Mouse (Mus musculus): ENCODE data around the gene Ifit2. TPM values are rescaled to one million over a fixed set of nuclear protein-coding genes. Genes with fewer than 3 reads are reported as not detected.
"Not testable (repeated sequence)": the region's sequence is repeated elsewhere in the genome, so short reads cannot be mapped to it uniquely, and the experiment has no call there.

The Ifit2 gene
- polyA plus RNA-seq, 1 experiment from 2014 or later = 3.1 TPM

DNA sequence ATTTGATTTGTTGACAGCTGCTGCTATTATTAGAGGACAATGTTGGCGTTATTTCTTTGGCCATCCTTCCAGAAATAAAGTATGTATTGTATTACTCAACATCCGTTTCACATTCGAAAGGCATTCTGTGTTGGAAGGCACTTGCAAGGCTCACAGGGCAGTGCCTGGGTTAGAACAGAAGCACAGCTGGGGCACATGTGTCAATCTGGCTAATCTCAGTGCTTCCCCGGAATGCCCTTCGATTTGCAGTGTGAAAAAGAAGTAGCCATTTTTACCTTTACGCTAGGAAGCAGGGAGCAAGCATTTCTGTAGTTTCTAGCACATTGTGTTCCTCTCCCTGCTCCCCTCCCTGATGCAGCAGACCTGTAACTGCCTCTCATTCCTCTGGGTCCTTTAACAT lies 2.5 kb downstream of the Ifit2 start:
- H3K4me1 ChIP-seq (replicated peaks) = no peaks in the 10 kb centered on the region; the same call in 1 of the 2 replicates
- no peak overlapping the region for H3K9ac ChIP-seq
- H3K9me3 ChIP-seq = no peaks in the 10 kb centered on the region
- no peaks in the 10 kb centered on the region for H3K27me3 ChIP-seq
- H3K36me3 ChIP-seq = no peaks in the 10 kb centered on the region
- no peak for ATAC-seq (ENCODE audit: low read depth)
- 78% methylated on average over 6 of the region's 6 CpGs for WGBS
- H3K27ac ChIP-seq (replicated peaks) = no peak overlapping the region
- no peak overlapping the region for H3K4me3 ChIP-seq
- H3K4me2 ChIP-seq = no peak overlapping the region

DNA sequence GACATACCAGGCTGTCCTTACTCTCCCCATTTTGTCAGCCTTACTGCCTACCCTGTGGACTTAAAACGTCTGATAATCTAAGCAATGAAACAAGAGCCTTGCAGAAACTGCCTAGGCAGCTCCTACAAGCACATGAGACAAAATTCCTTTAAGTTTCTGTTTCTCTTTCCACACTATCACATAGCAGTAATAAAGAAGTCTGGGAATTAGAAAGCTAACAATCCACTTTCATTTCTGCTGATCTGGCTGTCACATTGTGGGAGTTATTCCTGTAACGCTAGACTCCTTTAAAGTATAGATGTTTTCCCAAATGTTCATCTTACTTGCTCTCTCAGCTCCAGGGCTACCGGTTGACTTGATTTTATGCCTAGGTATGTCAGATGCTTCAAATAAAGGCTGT lies 3.0 kb downstream of the Ifit2 start:
- no peak overlapping the region for H3K27ac ChIP-seq (replicated peaks)
- ATAC-seq (ENCODE audit: low read depth) = no peak
- 82% methylated on average over 3 of the region's 3 CpGs for WGBS

DNA sequence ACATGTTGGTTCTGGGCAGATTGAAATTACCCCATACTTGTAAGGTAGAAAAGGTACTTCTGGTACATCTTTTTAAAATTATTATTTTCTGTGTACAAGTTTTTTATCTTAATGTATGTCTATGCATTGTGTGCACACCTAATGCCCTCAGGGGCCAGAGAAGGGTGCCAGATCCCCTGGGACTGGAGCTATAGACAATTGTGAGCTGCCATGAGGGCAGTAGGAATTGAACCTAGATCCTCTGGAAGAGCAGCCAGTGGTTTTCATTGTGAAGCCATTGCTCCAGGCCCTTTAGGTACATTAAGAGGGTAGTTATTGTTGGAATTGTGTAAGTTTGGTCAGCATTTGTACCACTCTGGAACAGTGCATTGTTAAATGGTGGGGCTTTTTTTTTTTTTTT lies 3.6 kb downstream of the Ifit2 start:
- H3K9ac ChIP-seq = no peak overlapping the region
- ATAC-seq (ENCODE audit: low read depth) = no peak
- no peaks in the 10 kb centered on the region for H3K36me3 ChIP-seq
- no peaks in the 10 kb centered on the region for H3K27me3 ChIP-seq
- H3K9me3 ChIP-seq = no peaks in the 10 kb centered on the region
- H3K27ac ChIP-seq (replicated peaks) = no peak overlapping the region
- H3K4me3 ChIP-seq = no peak overlapping the region
- H3K4me1 ChIP-seq (replicated peaks) = no peaks in the 10 kb centered on the region; the same call in 1 of the 2 replicates
- no peak overlapping the region for H3K4me2 ChIP-seq

More for the DNA sequence above, 3.0 kb downstream of the Ifit2 start:
- Histone ChIP-seq H3K9me3 (no peaks in the 10 kb centered on the region), H3K4me1 (replicated peaks) (no peaks in the 10 kb centered on the region; the same call in 1 of the 2 replicates), H3K27me3 (no peaks in the 10 kb centered on the region), H3K4me3 (no peak overlapping the region), H3K36me3 (no peaks in the 10 kb centered on the region), H3K9ac (no peak overlapping the region), H3K4me2 (no peak overlapping the region)

DNA sequence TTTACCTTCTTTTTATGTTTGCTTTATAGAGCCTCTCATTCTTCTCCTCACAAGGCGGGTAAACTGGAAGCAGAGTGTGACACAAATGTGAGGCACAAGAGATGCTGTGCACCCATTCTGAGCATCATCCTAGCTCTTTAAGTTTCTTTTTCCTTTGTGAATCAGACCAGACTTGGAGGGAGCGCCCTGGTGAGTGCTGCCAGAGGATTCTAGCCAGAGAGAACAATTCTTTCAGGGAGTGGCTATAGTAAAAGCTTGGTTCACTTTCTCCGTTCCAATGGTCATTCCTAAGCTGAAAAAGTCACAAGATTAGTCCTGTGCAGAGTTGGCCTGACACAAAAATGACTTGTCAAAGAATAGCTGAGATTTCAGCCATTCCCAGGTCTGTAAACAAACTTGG lies 6.1 kb downstream of the Ifit2 start:
- Histone ChIP-seq H3K27ac (replicated peaks) (no peak overlapping the region), H3K4me1 (replicated peaks) (no peaks in the 10 kb centered on the region; the same call in 1 of the 2 replicates), H3K4me3 (no peak overlapping the region), H3K36me3 (no peaks in the 10 kb centered on the region), H3K4me2 (no peak overlapping the region), H3K27me3 (no peaks in the 10 kb centered on the region), H3K9ac (no peak overlapping the region), H3K9me3 (no peaks in the 10 kb centered on the region)
- 84% methylated on average over 3 of the region's 3 CpGs for WGBS
- ATAC-seq (ENCODE audit: low read depth) = no peak

DNA sequence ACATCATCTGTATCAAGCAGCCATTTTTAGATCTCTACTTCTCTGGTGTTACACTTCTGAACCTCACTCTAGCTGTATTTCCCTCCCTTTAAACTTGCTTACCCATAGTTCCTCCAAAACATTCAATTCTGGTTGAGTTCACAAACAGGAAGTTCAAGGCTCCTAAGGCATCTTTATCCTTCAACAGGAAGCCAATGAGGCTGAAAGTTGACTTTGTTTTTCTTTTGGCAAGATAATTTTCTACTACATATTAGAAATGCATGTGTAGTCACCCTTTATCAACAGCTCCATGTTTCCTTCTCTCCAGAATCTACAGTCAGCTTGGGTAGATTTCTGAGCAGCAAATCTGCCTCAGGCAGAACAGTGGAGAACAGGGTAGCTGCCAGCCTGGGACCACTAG lies 12.1 kb downstream of the Ifit2 start:
- ATAC-seq (ENCODE audit: low read depth) = no peak
- H3K27me3 ChIP-seq = no peaks in the 10 kb centered on the region
- no peak overlapping the region for H3K4me3 ChIP-seq
- no peak overlapping the region for H3K27ac ChIP-seq (replicated peaks)
- H3K9me3 ChIP-seq = no peaks in the 10 kb centered on the region
- no peaks in the 10 kb centered on the region for H3K36me3 ChIP-seq
- H3K4me1 ChIP-seq (replicated peaks) = no peaks in the 10 kb centered on the region
- no peak overlapping the region for H3K4me2 ChIP-seq
- H3K9ac ChIP-seq = no peak overlapping the region

DNA sequence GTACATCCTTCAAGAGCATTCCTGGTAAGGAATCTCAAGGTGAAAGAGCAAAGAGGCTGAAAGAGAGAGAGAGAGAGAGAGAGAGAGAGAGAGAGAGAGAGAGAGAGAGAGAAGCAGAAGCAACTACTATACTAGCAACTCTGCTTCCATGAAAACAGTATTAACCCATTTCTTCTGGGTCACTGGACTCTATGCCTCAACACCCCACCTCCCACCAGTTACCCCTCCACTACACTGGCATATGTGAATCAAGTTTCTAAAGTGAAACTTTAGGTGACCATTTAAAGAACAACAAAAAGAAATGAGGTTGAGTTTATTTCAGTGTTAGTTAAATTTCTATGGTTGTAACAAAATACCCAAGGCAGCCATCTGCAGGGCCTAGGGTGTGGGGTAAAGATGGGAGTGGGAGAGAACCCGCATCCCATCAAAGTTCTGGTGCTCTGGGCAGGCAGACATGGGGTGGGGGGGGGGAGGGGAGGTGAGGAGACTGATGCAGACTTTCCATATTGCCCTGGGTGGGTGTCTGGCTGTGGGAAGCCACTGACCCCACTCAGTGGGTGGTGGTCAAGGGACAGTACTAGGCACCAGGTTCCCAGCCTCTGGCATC lies 15.8 kb downstream of the Ifit2 start:
- Histone ChIP-seq H3K27me3 (no peaks in the 10 kb centered on the region), H3K4me3 (no peak overlapping the region), H3K9me3 (no peaks in the 10 kb centered on the region), H3K9ac (no peak overlapping the region), H3K4me2 (no peak overlapping the region), H3K27ac (replicated peaks) (no peak overlapping the region), H3K4me1 (replicated peaks) (peaks cover 6% of the 10 kb centered on the region; the same call in 1 of the 2 replicates), H3K36me3 (no peaks in the 10 kb centered on the region)
- no peak for ATAC-seq (ENCODE audit: low read depth)
- WGBS = 91% methylated on average over 1 of the region's 1 CpGs

DNA sequence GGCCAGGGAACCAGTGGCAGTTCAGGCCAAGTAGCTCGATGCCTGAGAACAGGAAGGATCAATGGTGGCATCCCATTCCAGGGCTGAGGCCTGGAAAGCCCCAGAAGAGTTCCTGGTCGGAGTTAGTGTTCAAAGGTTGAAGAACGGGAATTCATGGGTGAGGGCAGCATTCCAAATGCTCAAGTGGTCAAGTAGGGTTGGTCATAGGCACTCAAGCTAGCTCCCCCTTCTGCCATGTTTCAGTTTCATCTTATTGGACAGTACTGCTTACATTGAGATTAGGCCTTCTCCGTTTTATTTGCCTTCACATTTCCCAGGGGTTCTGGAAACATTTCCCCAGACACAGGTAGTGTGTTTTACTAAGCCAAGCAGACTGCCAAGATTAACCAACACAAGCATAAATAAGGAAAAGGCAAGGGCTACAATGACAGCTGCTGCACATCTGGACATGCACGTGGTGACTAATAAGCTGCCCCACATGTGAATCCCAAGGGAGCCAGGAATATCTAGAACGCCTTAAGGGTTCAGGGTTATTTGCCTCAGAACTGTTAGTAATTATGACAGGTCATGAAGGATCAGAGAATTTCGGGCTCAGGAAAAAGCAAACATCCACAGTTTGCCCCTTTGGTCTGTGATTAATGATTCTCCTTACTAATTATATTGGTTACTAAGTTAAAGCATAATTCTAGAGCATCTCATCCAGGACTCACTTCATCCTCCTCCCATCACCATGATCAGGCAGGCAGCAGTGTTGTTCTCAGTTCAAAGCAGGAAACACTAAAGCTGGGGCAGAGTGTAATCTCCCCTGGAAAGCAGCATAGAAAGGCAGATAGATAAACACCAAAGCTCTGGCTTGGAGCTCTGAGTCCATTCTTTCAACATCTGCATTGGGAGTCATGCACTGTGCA lies 18.7 kb downstream of the Ifit2 start:
- H3K27me3 ChIP-seq = no peaks in the 10 kb centered on the region
- 70% methylated on average over 7 of the region's 7 CpGs for WGBS
- H3K4me1 ChIP-seq (replicated peaks) = peaks cover 8% of the 10 kb centered on the region; the same call in 1 of the 2 replicates
- no peak overlapping the region for H3K9ac ChIP-seq
- ATAC-seq (ENCODE audit: low read depth) = no peak
- no peak overlapping the region for H3K4me3 ChIP-seq
- H3K4me2 ChIP-seq = no peak overlapping the region
- no peak overlapping the region for H3K27ac ChIP-seq (replicated peaks)
- no peaks in the 10 kb centered on the region for H3K36me3 ChIP-seq
- H3K9me3 ChIP-seq = no peaks in the 10 kb centered on the region

DNA sequence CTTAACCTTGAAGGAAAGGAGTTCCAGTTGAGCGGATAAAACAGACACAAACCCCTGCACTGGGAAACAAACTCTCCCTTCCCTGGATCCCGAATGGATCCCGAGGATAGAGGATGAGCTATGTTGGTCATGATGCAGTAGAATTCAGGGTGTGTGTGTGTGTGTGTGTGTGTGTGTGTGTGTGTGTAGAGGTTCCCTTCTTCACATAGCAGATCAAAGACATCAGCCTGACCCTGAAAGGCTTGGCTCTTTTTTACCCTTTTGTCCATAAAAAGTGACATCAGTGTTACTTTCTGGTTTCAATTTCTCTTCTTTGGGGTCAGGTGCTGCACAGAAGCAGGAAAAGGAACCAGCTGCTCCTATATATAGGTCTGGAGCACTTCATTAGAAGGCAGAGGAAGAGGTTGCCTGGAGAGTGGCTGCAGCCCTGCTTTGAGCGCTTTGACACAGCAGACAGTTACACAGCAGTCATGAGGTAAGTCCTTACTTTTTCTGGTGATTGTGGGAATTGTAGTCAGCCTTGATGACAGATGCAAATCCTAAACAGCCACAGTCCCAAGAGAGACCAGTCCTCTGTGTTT lies 19.5 kb downstream of the Ifit2 start:
- H3K9ac ChIP-seq = no peak overlapping the region
- no peaks in the 10 kb centered on the region for H3K9me3 ChIP-seq
- H3K27me3 ChIP-seq = no peaks in the 10 kb centered on the region
- H3K36me3 ChIP-seq = no peaks in the 10 kb centered on the region
- H3K27ac ChIP-seq (replicated peaks) = no peak overlapping the region
- H3K4me3 ChIP-seq = no peak overlapping the region
- no peak for ATAC-seq (ENCODE audit: low read depth)
- 76% methylated on average over 4 of the region's 4 CpGs for WGBS
- H3K4me1 ChIP-seq (replicated peaks) = peaks cover 8% of the 10 kb centered on the region; the same call in 1 of the 2 replicates
- H3K4me2 ChIP-seq = no peak overlapping the region

DNA sequence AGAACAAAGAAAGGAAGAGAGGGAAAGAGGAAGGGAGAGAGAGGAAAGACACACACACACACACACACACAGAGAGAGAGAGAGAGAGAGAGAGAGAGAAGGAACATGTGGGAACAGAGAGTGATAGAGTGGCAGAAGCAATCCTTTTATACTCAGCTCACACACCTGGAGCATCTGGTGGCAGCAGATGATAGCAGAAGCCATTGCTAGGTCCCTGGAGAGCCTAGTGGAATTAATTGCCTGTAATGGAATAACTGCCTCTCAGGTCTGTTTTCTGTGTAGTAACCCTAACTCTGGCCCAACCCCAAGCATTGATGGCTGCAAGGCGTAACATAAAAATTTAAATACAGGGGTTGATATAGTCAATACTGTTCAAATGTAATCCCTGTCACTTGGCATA lies 20.6 kb downstream of the Ifit2 start:
- H3K9ac ChIP-seq = no peak overlapping the region
- 68% methylated on average over 1 of the region's 1 CpGs for WGBS
- ATAC-seq (ENCODE audit: low read depth) = peak; percentile 72

DNA sequence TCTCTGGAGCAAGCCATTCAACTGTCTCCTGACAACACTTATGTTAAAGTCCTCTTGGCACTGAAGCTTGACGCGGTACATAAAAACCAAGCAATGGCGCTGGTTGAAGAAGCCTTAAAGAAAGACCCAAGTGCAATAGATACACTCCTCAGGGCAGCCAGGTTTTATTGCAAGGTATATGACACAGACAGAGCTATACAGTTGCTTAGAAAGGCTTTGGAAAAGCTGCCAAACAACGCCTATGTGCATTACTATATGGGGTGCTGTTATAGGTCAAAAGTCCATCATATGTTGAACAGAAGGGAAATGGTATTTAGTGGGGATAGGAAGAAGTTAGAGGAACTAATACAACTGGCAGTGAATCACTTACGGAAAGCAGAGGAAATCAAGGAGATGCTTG lies 23.2 kb downstream of the Ifit2 start:
- ATAC-seq (ENCODE audit: low read depth) = no peak
- H3K9ac ChIP-seq = no peak overlapping the region
- H3K4me2 ChIP-seq = no peak overlapping the region
- H3K4me1 ChIP-seq (replicated peaks) = peaks cover 8% of the 10 kb centered on the region; the same call in 1 of the 2 replicates
- H3K36me3 ChIP-seq = no peaks in the 10 kb centered on the region
- H3K27ac ChIP-seq (replicated peaks) = no peak overlapping the region
- H3K4me3 ChIP-seq = no peak overlapping the region
- WGBS = 93% methylated on average over 5 of the region's 5 CpGs
- H3K27me3 ChIP-seq = no peaks in the 10 kb centered on the region
- no peaks in the 10 kb centered on the region for H3K9me3 ChIP-seq

More for the DNA sequence above, 20.6 kb downstream of the Ifit2 start:
- Histone ChIP-seq H3K27me3 (no peaks in the 10 kb centered on the region), H3K9me3 (no peaks in the 10 kb centered on the region), H3K4me3 (no peak overlapping the region), H3K27ac (replicated peaks) (no peak overlapping the region), H3K4me1 (replicated peaks) (peaks cover 8% of the 10 kb centered on the region; the same call in 1 of the 2 replicates), H3K4me2 (no peak overlapping the region), H3K36me3 (no peaks in the 10 kb centered on the region)

DNA sequence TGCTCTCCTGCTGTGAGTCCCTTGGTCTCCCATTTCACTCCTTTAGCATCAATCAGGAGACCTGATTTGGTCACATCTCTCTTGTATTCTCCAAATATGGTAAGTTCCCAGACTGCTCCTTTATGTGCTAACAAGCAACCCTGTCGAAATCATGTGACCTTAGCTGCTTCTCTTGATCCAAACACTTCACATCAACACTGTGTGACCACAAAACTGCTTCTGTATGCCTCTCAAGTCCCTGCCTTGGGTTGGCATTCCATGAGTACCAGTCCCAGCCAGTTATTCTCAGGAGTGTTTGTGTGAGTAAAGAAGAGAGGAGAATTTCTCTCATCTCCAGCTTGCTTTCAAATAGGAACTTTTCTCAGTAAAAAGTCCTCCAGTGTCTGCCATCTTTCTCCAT lies 26.6 kb downstream of the Ifit2 start:
- Histone ChIP-seq H3K27ac (replicated peaks) (no peak overlapping the region), H3K4me1 (replicated peaks) (no peaks in the 10 kb centered on the region), H3K27me3 (no peaks in the 10 kb centered on the region), H3K9ac (no peak overlapping the region), H3K36me3 (no peaks in the 10 kb centered on the region), H3K4me2 (no peak overlapping the region), H3K4me3 (no peak overlapping the region), H3K9me3 (no peaks in the 10 kb centered on the region)
- WGBS = 83% methylated on average over 1 of the region's 1 CpGs
- ATAC-seq (ENCODE audit: low read depth) = no peak

DNA sequence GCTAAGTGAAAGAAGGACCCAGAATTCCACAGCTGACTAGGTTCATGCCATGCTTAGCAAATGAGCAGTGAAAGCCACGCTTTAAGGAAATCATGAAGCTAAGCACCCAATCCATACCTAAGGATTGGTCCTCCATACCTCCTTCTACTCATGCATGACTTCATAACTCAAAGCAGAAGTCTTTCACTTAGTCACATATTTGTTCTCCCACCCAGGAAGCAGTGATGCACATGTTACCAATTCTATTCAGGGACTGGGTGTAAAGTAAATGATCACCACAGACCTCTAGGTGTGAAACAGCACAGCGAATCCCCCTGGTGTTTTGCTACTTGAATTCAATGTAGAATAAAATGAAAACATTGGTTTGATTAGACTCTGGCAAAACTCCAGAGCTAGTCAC lies 32.2 kb downstream of the Ifit2 start:
- 90% methylated on average over 2 of the region's 2 CpGs for WGBS
- H3K27me3 ChIP-seq; H3K4me2 ChIP-seq; H3K9ac ChIP-seq; H3K9me3 ChIP-seq; H3K27ac ChIP-seq (replicated peaks); H3K4me1 ChIP-seq (replicated peaks); H3K36me3 ChIP-seq; H3K4me3 ChIP-seq; ATAC-seq (ENCODE audit: low read depth): not testable (repeated sequence)
